Mouse (Mus musculus): ENCODE measurements around the gene Itprid1. TPM values are rescaled to one million over a fixed set of nuclear protein-coding genes. Genes with fewer than 3 reads are reported as not detected.

Gene Itprid1
- polyA plus RNA-seq, 1 experiment from 2014 or later, result 0.15 TPM

GRCm38 (mm10) chr6:55950345-55951110, 113.8 kb downstream of the Itprid1 start:
- H3K4me1 ChIP-seq (replicated peaks; ENCODE audit: control insufficient read depth, insufficient read depth, low read length), result no peaks in the 10 kb centered on the region
- H3K9ac ChIP-seq (ENCODE audit: low read length), result no peak overlapping the region
- ATAC-seq (ENCODE audit: low read depth), result 0 out of 2 replicates have a peak, but pooled peaks have one; percentile 60
- H3K9me3 ChIP-seq (ENCODE audit: control insufficient read depth, low read length), result no peaks in the 10 kb centered on the region
- H3K4me3 ChIP-seq (ENCODE audit: low read length), result no peak overlapping the region
- no peaks in the 10 kb centered on the region for H3K27me3 ChIP-seq (ENCODE audit: control insufficient read depth, insufficient read depth, low read depth, low read length)
- H3K4me2 ChIP-seq (ENCODE audit: low read depth, low read length), result no peak overlapping the region
- no peak overlapping the region for H3K27ac ChIP-seq (ENCODE audit: low read length)
- WGBS, result 61% methylated on average over 8 of the region's 8 CpGs
- H3K36me3 ChIP-seq (ENCODE audit: control insufficient read depth, insufficient read depth, low read length), result no peaks in the 10 kb centered on the region

- H3K9me3 ChIP-seq (ENCODE audit: control insufficient read depth, low read length), result no peaks in the 10 kb centered on the region
- no peak for ATAC-seq (ENCODE audit: low read depth)
- H3K4me3 ChIP-seq (ENCODE audit: low read length), result no peak overlapping the region
- no peak overlapping the region for H3K9ac ChIP-seq (ENCODE audit: low read length)
- H3K4me2 ChIP-seq (ENCODE audit: low read depth, low read length), result no peak overlapping the region
- H3K27me3 ChIP-seq (ENCODE audit: control insufficient read depth, insufficient read depth, low read depth, low read length), result no peaks in the 10 kb centered on the region
- no peak overlapping the region for H3K27ac ChIP-seq (ENCODE audit: low read length)
- H3K36me3 ChIP-seq (ENCODE audit: control insufficient read depth, insufficient read depth, low read length), result no peaks in the 10 kb centered on the region
- H3K4me1 ChIP-seq (replicated peaks; ENCODE audit: control insufficient read depth, insufficient read depth, low read length), result no peaks in the 10 kb centered on the region
Observed at GRCm38 (mm10) chr6:55972998-55973397, 136.3 kb downstream of the Itprid1 start.

- 71% methylated on average over 2 of the region's 2 CpGs for WGBS
- H3K36me3 ChIP-seq (ENCODE audit: control insufficient read depth, insufficient read depth, low read length), result no peaks in the 10 kb centered on the region
- ATAC-seq (ENCODE audit: low read depth), result no peak
- H3K4me1 ChIP-seq (replicated peaks; ENCODE audit: control insufficient read depth, insufficient read depth, low read length), result no peaks in the 10 kb centered on the region
- H3K9me3 ChIP-seq (ENCODE audit: control insufficient read depth, low read length), result no peaks in the 10 kb centered on the region
- H3K4me2 ChIP-seq (ENCODE audit: low read depth, low read length), result no peak overlapping the region
- H3K4me3 ChIP-seq (ENCODE audit: low read length), result no peak overlapping the region
- H3K27ac ChIP-seq (ENCODE audit: low read length), result no peak overlapping the region
- no peak overlapping the region for H3K9ac ChIP-seq (ENCODE audit: low read length)
- H3K27me3 ChIP-seq (ENCODE audit: control insufficient read depth, insufficient read depth, low read depth, low read length), result no peaks in the 10 kb centered on the region
Observed at GRCm38 (mm10) chr6:55979766-55980165, 143.1 kb downstream of the Itprid1 start.

GRCm38 (mm10) chr6:56008711-56009110, 172.0 kb downstream of the Itprid1 start:
- Histone ChIP-seq H3K27me3 (ENCODE audit: control insufficient read depth, insufficient read depth, low read depth, low read length) (no peaks in the 10 kb centered on the region), H3K4me3 (ENCODE audit: low read length) (no peak overlapping the region), H3K9ac (ENCODE audit: low read length) (no peak overlapping the region), H3K9me3 (ENCODE audit: control insufficient read depth, low read length) (no peaks in the 10 kb centered on the region), H3K36me3 (ENCODE audit: control insufficient read depth, insufficient read depth, low read length) (no peaks in the 10 kb centered on the region), H3K4me2 (ENCODE audit: low read depth, low read length) (no peak overlapping the region), H3K4me1 (replicated peaks; ENCODE audit: control insufficient read depth, insufficient read depth, low read length) (no peaks in the 10 kb centered on the region), H3K27ac (ENCODE audit: low read length) (no peak overlapping the region)
- no peak for ATAC-seq (ENCODE audit: low read depth)
- WGBS, result 80% methylated on average over 4 of the region's 4 CpGs

- ATAC-seq (ENCODE audit: low read depth), result no peak
- Histone ChIP-seq H3K9ac (ENCODE audit: low read length) (no peak overlapping the region), H3K4me2 (ENCODE audit: low read depth, low read length) (no peak overlapping the region), H3K27ac (ENCODE audit: low read length) (no peak overlapping the region), H3K9me3 (ENCODE audit: control insufficient read depth, low read length) (no peaks in the 10 kb centered on the region), H3K4me1 (replicated peaks; ENCODE audit: control insufficient read depth, insufficient read depth, low read length) (no peaks in the 10 kb centered on the region), H3K27me3 (ENCODE audit: control insufficient read depth, insufficient read depth, low read depth, low read length) (no peaks in the 10 kb centered on the region), H3K4me3 (ENCODE audit: low read length) (no peak overlapping the region), H3K36me3 (ENCODE audit: control insufficient read depth, insufficient read depth, low read length) (no peaks in the 10 kb centered on the region)
- WGBS, result 66% methylated on average over 5 of the region's 5 CpGs
Observed at GRCm38 (mm10) chr6:56012384-56012783, 175.7 kb downstream of the Itprid1 start.

- ATAC-seq (ENCODE audit: low read depth), result no peak
- Histone ChIP-seq H3K36me3 (ENCODE audit: control insufficient read depth, insufficient read depth, low read length) (no peaks in the 10 kb centered on the region), H3K4me3 (ENCODE audit: low read length) (no peak within 1 kb of the TSS), H3K9me3 (ENCODE audit: control insufficient read depth, low read length) (no peaks in the 10 kb centered on the region), H3K4me1 (replicated peaks; ENCODE audit: control insufficient read depth, insufficient read depth, low read length) (no peaks in the 10 kb centered on the region), H3K27ac (ENCODE audit: low read length) (no peak within 1 kb of the TSS), H3K9ac (ENCODE audit: low read length) (no peak within 1 kb of the TSS), H3K4me2 (ENCODE audit: low read depth, low read length) (no peak within 1 kb of the TSS), H3K27me3 (ENCODE audit: control insufficient read depth, insufficient read depth, low read depth, low read length) (no peaks in the 10 kb centered on the region)
- 65% methylated on average over 16 of the region's 16 CpGs for WGBS
Observed at GRCm38 (mm10) chr6:56017291-56017994, 180.7 kb downstream of the Itprid1 start, which contains the start of gene Ppp1r17. Gene Ppp1r17 (plus strand): TSS chr6:56017497.

- no peaks in the 10 kb centered on the region for H3K27me3 ChIP-seq (ENCODE audit: control insufficient read depth, insufficient read depth, low read depth, low read length)
- H3K36me3 ChIP-seq (ENCODE audit: control insufficient read depth, insufficient read depth, low read length), result no peaks in the 10 kb centered on the region
- H3K9ac ChIP-seq (ENCODE audit: low read length), result no peak overlapping the region
- no peaks in the 10 kb centered on the region for H3K4me1 ChIP-seq (replicated peaks; ENCODE audit: control insufficient read depth, insufficient read depth, low read length)
- ATAC-seq (ENCODE audit: low read depth), result no peak
- H3K9me3 ChIP-seq (ENCODE audit: control insufficient read depth, low read length), result no peaks in the 10 kb centered on the region
- H3K27ac ChIP-seq (ENCODE audit: low read length), result no peak overlapping the region
- no peak overlapping the region for H3K4me2 ChIP-seq (ENCODE audit: low read depth, low read length)
- WGBS, result 13% methylated on average over 2 of the region's 2 CpGs
- no peak overlapping the region for H3K4me3 ChIP-seq (ENCODE audit: low read length)
Observed at GRCm38 (mm10) chr6:56019632-56020031, 182.9 kb downstream of the Itprid1 start.

- H3K4me3 ChIP-seq (ENCODE audit: low read length), result no peak overlapping the region
- no peaks in the 10 kb centered on the region for H3K4me1 ChIP-seq (replicated peaks; ENCODE audit: control insufficient read depth, insufficient read depth, low read length)
- no peaks in the 10 kb centered on the region for H3K36me3 ChIP-seq (ENCODE audit: control insufficient read depth, insufficient read depth, low read length)
- H3K4me2 ChIP-seq (ENCODE audit: low read depth, low read length), result no peak overlapping the region
- H3K9ac ChIP-seq (ENCODE audit: low read length), result no peak overlapping the region
- no peaks in the 10 kb centered on the region for H3K9me3 ChIP-seq (ENCODE audit: control insufficient read depth, low read length)
- H3K27ac ChIP-seq (ENCODE audit: low read length), result no peak overlapping the region
- no peak for ATAC-seq (ENCODE audit: low read depth)
- WGBS, result 53% methylated on average over 2 of the region's 2 CpGs
- H3K27me3 ChIP-seq (ENCODE audit: control insufficient read depth, insufficient read depth, low read depth, low read length), result no peaks in the 10 kb centered on the region
Observed at GRCm38 (mm10) chr6:56025533-56025932, 188.8 kb downstream of the Itprid1 start.

- no peak overlapping the region for H3K9ac ChIP-seq (ENCODE audit: low read length)
- H3K9me3 ChIP-seq (ENCODE audit: control insufficient read depth, low read length), result no peaks in the 10 kb centered on the region
- no peak overlapping the region for H3K27ac ChIP-seq (ENCODE audit: low read length)
- ATAC-seq (ENCODE audit: low read depth), result no peak
- 59% methylated on average over 6 of the region's 6 CpGs for WGBS
- H3K4me2 ChIP-seq (ENCODE audit: low read depth, low read length), result no peak overlapping the region
- H3K4me3 ChIP-seq (ENCODE audit: low read length), result no peak overlapping the region
- no peaks in the 10 kb centered on the region for H3K27me3 ChIP-seq (ENCODE audit: control insufficient read depth, insufficient read depth, low read depth, low read length)
- no peaks in the 10 kb centered on the region for H3K36me3 ChIP-seq (ENCODE audit: control insufficient read depth, insufficient read depth, low read length)
- no peaks in the 10 kb centered on the region for H3K4me1 ChIP-seq (replicated peaks; ENCODE audit: control insufficient read depth, insufficient read depth, low read length)
Observed at GRCm38 (mm10) chr6:56027318-56027717, 190.6 kb downstream of the Itprid1 start.

Data from lung, embryonic 16.5 days (tissue).